Mouse (Mus musculus): ENCODE data around the gene Pgghg. TPM values are rescaled to one million over a fixed set of nuclear protein-coding genes. Genes with fewer than 3 reads are reported as not detected.
A peak's percentile ranks its signal among the peaks of the same experiment; 100 is the strongest.

The Pgghg gene
- total RNA-seq (2021), result 1 to 10 TPM; 3.3 to 5.8 TPM

DNA sequence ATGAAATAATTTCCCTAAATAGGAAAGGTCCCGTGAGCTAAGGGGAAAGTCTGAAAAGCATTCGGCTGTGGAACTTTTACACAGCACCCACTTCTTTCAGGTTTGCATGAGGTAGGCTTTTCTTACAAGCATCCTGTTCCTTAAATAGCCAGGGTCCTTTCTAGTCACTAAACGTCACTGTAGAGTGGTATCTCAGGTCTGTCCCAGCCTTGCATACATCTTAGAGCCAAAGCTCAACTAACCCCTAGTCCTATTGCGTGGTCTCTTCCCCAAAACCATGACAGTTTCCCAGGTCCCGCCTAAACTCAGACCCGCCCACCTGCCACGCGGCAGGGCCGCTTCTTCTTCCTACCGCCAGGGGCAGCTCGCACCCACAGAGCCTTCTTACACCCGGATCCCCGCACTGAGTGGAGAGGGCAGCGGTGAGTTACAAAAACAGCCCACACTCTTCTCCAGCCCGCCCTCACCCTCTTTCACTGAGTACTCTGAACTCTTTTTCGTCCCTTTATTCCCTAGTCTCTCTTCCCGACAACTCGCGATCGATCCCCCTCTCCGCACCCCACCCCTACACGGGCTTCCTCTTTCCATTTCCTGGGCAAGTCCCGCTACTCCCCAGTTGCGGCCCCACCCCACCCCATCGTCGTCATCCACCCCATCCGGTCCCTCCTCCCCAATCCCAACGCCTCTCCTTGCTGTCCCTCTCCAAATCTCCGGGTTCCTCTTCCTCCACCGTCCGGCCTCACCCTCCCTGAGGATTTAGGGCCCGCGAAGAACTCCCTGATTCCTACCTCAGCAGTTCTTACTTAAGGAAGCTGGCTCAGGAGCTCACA, at the start of gene Pgghg:
TSS of gene Pgghg (plus strand) at position 170 of the 830 bp plus-strand sequence.
- intact Hi-C loops (cut with DNase I), result no loop called here
- DNase-seq (ENCODE audit: low spot score in 2 of 2), result peak; percentile 42 to 63

DNA sequence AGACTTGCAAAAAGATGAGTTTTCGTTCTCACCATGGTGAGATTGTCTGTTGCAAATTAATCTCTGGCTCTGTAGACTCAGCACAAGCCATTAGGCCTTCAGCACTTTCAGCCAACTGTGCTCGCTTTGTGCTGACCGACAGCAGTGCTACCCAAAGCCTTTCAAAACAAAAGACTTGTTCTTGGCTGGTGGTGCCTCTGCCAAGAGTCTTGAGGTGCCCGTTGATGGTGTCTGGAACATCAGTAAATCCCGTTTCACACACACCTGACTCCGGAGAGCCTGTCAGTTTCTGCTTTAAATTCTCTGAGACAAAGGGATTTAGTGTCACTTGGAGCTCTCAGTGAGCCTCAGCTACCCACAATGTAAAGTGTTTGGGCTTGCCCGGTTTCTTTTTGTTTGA, 47.2 kb upstream of the Pgghg start:
- intact Hi-C loops (cut with DNase I), result no loop called here
- DNase-seq (ENCODE audit: low spot score in 2 of 2), result no peak

DNA sequence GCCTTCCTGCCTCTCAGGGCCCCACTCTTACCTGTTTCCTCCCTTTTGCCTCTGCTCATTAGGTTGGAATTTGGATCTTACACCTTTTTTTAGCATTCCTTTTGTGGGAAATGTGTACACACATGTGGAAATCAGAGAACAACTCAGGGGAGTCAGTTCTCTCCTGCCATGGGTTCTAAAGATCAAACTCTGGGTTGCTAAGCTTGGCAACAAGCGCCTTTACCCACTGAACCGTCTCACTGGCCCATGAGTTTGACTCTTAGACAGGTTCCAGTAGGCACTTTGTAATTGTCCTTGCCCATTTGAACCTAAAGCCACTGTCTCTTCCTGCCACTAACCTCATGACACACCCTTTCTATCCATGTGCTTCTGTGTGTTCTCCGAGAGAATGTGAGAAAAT, 46.6 kb upstream of the Pgghg start:
- intact Hi-C loops (cut with DNase I), result no loop called here
- no peak for DNase-seq (ENCODE audit: low spot score in 2 of 2)

DNA sequence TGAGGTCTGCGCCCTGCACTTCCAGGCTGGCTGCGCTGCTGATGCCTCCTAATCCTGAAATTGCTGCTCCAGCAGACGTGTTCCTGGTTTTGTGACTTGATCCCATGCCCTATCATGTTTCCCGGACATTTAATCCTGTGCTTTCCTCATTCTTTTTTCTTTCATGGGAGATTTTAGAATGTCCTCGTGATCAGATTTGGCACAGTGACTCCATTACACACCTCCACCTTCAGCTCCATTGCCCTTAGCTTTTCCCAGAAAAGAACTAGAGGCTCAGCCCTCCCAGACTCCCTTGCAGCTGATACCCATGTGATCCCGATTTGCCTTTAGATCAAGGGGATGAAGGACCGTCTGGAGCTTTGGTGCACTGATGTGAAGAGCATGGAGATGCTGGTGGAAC, 43.3 kb upstream of the Pgghg start:
- no peak for DNase-seq (ENCODE audit: low spot score in 2 of 2)
- intact Hi-C loops (cut with DNase I), result no loop called here

DNA sequence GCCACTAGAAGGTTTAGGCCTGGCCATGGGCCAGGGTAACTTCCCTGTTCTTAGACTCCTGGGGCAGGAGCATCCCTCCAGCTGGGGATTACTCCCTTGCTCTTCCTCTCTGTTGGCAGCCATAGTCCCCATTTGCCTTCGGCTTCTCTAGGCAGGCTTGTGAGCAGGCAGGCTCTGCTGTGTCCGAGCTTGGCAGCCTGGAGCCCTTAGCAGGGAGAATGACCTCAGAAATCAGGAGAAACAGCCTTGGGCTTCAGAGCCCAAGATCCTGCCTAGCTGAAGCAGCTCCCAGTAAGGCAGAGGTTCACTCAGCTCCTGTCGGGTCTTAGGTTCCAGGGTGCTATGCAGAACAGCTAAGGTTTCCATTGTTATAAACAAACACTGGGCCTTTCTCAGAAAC, 42.1 kb upstream of the Pgghg start:
- DNase-seq (ENCODE audit: low spot score in 2 of 2), result no peak
- intact Hi-C loops (cut with DNase I), result no loop called here

DNA sequence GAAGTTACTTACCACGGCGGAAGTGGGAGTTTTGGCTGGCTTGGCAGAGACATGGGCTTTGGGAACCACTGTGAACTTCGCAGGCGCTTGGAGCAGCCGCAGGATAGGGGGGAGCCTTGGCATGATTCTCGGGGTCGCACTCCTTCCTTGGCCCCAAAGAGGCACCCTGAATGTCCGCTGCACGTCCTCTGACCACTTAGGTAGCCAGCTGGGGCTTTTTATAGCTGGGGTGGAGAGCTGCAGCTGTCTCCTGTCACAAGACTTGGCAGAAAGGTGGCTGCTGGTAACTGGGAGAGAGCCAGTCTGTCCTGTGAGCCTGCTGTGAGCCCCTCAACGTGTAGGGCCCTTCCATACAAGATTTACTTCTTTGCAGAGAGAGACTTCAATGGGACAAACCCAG, 41.0 kb upstream of the Pgghg start, which contains the start of gene Cox8b:
TSS of gene Cox8b (minus strand) at position 227 of the 400 bp plus-strand sequence.
- no peak for DNase-seq (ENCODE audit: low spot score in 2 of 2)
- intact Hi-C loops (cut with DNase I), result no loop called here

DNA sequence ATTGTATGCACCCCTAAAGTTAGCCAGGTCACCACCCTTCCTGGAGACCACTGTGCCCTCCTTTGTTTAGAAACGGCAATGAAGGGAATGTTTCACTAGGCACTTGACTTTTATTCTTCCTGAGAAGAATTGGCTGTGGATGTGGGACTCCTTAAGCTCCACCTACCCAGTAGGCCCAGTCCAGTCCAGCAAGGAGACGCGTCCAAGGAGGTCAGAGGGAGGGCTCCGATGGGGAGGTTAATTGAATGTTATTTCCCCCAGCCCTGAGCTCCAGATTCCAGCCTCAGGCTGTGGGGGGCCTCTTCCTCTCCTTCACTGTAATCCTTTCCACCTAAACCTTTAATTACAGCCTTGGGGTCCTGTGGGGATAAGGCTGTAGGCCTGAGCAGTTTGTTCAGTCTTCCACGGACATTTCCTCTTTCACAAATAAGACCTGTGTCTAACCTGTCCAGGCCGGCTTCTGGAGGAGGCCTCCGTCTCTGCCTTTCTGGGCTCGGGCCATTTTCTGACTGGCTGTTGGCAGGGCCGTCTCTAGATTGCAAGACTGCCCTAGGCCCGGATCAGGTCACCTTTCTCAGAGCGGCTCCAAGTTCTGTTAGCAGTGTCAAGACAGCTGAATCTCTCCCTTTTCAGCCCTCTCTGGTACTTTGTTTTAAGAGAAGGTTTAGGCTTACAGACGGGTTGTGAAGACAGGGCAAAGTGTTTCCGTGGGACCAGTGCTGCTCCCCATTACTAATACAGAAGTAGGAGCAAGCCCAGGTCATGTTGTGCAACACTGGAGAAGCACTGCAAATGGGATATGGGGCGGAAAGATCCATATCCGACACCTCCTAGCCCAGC, 38.9 kb upstream of the Pgghg start:
- intact Hi-C loops (cut with DNase I), result no loop called here

DNA sequence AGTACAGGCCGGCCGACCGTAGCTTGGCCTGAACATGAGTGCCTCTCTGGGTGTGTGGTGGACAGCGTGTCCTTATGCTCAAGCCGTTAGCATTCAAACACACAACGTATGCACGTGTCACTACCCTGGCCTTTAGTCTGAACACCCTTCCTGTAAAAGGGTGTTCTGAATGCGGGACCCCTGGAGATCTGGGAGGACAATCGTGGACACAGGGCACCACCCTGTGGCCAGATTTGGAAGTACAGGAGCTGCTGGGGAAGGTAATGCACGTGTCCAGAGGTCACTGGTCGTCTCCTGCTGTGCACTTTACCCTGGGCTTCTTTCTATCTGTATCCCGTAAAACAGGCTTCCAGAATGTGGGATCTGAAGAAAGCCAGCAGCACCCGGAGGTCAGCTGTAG, 38.0 kb upstream of the Pgghg start:
- peak; percentile 56 to 72 for DNase-seq (ENCODE audit: low spot score in 2 of 2)
- intact Hi-C loops (cut with DNase I), result loop anchor here (1.0 kb wide), 1 partner anchor 58 kb away; the partner anchor contains the start of gene Scgb1c1

More for the DNA sequence above, 38.9 kb upstream of the Pgghg start:
- DNase-seq (ENCODE audit: low spot score in 2 of 2), result no peak

DNA sequence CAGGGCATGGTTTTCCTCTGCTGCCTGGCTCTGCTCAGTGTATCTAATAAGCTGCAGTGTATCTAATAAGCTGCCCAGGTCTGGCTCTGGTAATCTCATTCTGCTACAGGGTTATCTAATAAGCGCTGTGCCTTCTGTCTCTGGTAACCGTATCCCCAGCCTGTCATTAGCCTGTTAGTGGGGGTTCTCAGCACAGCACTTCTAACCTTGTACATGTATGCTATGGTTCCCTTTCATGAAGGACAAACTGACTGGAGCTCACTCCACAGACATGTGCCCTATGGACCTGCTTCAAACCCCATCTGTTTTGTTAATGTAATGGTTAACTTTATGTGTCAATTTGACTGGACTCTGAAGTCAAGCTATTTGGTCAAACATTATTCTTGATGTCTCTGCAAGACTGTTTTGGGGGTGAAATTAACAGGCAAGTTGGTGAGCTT, 35.5 kb upstream of the Pgghg start:
- intact Hi-C loops (cut with DNase I), result loop anchor here (5.0 kb wide), 1 partner anchor 272 kb away; no protein-coding TSS in a partner anchor
- no peak for DNase-seq (ENCODE audit: low spot score in 2 of 2)

DNA sequence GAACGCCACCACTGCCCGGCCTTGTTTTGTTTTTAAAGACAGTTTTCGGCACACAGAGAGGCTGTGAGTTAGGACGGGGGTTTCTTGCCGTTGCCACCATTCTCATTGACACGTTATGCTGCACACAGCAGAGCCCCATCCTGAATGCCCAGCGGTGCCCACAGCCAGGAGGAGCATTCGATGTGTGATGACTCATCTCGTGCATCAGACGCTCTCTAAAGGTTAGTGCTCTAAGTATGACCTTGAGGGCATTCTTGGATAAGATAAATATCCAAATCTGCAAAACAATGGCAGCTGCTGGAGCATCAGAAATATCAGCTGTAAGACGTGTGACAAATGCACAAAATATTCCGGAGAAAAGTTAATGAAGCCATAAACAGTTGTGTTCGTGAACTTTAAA, 34.1 kb upstream of the Pgghg start:
- intact Hi-C loops (cut with DNase I), result loop anchor here (5.0 kb wide), 1 partner anchor 270 kb away; no protein-coding TSS in a partner anchor

DNA sequence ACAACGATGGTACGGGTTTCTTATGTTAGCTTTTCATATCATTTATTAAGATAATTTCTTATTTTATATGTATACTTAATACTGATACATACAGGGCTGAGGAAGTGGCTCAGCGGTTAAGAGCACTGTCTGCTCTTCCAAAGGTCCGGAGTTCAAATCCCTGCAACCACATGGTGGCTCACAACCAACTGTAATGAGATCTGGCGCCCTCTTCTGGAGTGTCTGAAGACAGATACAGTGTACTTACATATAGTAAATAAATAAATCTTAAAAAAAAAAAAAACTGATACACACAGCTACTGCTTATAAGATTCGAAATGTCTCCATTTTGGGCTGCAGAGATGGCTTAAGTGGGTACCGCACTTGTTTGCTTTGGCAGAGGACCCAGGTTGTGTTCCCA, 33.5 kb upstream of the Pgghg start:
- intact Hi-C loops (cut with DNase I), result loop anchor here (5.0 kb wide), 1 partner anchor 270 kb away; no protein-coding TSS in a partner anchor
- no peak for DNase-seq (ENCODE audit: low spot score in 2 of 2)

More for the DNA sequence above, 34.1 kb upstream of the Pgghg start:
- no peak for DNase-seq (ENCODE audit: low spot score in 2 of 2)

DNA sequence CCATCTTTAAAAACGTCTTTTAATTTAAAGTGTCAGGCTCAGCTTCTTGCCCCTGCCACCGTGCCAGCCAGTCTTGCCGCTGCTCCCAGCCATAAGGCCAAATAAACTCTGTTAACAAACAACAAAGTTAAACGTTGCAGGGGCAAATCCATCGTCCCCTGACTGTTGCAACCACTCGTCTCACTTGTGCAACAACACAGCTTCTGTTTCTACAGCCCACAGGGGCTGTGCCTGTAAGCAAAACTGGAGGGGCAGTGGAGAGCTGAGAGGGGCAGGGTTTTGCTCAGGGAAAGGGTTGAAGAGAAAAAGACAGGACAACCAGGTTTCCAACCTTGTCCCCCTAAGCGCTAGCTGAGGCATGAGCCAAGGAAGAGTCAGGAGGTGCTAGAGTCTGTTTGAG, 33.0 kb upstream of the Pgghg start:
- intact Hi-C loops (cut with DNase I), result loop anchor here (5.0 kb wide), 1 partner anchor 269 kb away; no protein-coding TSS in a partner anchor
- DNase-seq (ENCODE audit: low spot score in 2 of 2), result no peak

DNA sequence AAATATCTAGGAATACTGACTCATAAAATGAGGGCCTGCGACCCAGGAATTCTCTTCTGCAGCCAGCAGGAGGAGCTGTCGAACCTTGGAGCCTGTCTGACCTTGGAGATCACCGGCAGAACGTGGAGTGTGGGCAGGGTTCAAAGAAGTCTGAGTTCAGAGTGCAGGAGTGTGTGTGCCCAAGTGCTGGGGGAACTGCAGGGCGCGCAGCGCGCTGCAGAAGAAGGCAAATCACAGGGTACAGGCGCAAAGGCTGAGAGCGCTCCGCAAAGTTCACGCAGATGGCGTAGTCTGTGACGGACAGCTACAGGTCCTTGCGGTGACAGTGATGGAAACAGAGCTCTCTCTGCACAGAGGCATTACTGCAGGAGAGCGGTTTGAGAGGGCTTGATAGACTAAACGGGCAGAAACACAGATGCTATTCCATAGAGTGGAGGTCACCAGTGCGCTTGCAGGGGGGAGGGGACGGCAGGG, 32.5 kb upstream of the Pgghg start:
- intact Hi-C loops (cut with DNase I), result loop anchor here (1.0 to 5.0 kb wide), 2 partner anchors 140 to 269 kb away; no protein-coding TSS in a partner anchor
- peak; percentile 56 to 72 for DNase-seq (ENCODE audit: low spot score in 2 of 2)

DNA sequence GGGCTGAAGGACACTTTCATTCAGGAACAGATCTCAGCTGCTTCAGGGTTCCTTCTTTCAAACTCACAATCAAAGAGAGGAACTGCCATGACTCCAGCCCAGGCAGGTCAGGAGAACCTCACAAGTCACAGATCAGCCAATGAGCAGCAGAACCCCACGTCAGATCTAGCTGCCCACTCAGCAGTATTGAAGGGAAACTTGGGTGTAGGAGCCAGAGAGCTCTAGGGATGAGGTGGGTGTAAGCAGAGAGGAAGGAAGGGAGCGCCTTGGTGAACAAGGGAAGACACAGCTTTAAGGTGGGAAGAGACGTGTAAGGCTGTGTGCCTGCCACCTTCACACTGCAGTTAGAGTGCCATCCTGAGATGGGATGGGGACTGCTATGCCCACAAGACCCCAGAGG, 28.9 kb upstream of the Pgghg start:
- intact Hi-C loops (cut with DNase I), result no loop called here
- DNase-seq (ENCODE audit: low spot score in 2 of 2), result peak in 1 of 2 experiments; percentile 35

DNA sequence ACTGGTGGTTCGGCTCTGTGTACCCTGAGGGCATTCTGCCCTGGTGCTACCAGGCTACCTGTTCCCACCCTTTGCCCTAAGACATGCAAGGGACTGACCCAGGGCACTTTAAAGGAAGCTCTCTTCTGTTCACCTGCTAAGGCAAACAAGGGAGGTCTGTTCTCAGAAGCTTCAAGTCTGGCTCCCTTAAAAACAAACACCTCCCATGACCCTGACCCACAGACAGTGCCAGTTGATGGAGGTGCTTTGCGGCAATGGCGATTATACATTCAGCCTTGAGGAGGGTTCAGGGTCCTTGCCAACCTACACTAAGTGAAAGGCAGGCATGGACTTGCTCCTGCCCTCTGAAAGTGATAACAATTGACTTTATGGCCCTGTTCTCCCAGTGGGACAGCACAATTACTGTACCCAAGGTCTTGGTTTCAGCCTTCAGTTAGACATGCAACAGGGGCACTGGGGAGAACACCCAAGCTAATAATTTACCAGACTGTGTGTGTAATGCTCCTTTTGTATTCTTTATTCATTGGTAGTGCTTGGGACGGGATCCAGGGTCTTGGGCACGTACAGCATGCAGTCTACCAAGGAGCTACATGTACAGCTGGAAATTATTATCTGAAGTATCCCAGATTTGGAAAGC, 28.2 kb upstream of the Pgghg start:
- intact Hi-C loops (cut with DNase I), result no loop called here
- DNase-seq (ENCODE audit: low spot score in 2 of 2), result no peak

DNA sequence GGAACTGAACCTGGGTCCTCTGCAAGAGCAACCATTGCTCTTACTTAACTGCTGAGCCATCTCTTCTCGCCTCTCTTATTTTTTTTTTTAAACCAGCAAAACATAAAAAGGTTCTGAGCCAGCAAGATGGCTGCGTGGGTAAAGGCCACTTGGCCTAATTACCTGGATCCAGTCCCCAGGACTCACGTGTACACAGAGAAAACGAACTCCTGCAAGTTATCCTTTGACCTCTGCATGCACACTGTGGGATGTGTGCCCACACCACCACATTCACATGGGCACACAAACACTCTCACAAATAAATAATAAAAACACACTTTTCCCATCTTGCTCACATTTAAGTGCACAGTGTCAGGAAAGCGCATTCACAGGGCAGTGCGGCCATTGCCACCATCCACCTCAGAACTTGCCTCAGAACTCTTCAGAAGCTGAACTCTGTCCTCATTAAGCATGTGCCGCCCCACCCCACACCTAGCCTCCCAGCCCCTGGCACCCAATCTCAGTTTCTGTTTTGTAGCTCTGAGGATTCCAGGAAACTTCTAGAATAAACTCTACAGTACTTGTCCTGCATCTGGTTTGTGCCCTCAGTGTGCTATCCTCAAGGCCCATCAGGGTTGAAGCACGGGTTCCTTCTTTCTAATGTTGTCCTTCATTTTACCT, 27.0 kb upstream of the Pgghg start:
- intact Hi-C loops (cut with DNase I), result no loop called here
- DNase-seq (ENCODE audit: low spot score in 2 of 2), result no peak

DNA sequence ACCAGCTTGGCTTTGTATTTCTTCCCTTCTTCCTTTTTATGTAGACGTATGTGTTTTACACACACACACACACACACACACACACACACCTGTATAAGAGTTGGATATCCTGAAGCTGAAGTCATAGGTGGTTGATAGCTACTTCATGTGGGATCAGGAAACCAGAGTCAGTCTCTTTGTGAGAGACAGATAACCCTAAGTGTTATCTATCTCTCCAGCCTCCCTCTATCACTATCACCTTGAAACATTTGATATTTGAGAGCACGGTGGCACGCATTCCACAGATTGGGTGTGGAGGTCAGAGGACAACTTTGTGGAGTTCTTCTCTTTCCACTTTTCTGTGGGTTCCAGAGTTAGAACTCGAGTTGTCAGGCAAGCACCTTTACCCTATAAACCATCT, 21.3 kb upstream of the Pgghg start:
- intact Hi-C loops (cut with DNase I), result no loop called here
- DNase-seq (ENCODE audit: low spot score in 2 of 2), result no peak

DNA sequence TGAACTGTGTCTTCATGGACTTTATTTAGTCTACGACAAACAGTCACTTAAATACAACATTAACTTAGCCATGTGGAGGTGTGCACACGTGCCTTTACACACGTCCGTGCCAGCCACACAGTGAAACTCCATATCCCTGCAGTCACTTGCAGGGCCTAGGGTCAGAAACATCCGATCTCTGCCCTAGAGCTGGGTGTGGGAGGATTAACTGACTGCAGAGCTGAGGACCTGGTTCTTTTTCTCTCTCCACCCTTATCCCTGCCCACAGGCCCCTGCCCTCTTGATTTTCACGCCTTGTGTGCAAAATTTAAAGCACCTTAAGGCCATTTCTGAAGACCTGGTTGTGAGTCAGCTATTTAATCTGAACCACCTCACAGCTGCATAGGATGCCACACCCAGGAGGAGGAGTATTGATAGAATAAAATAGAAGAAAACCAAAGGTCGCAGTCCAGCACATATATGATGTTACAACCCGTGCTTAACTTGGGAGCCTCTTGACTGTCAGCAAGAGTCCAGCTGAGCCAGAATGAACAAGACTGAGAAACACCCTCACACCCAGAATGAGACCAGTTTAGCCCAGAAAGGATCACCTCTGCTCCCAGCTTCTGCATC, 20.7 kb upstream of the Pgghg start, which contains the start of gene Nlrp6:
TSS of gene Nlrp6 (plus strand) at position 485 of the 612 bp plus-strand sequence.
- intact Hi-C loops (cut with DNase I), result no loop called here
- DNase-seq (ENCODE audit: low spot score in 2 of 2), result no peak
